Mouse (Mus musculus): ENCODE data around the gene Sfxn3.

The Sfxn3 gene

GRCm38 (mm10) chr19:45047417-45047934 is at the start of gene Sfxn3:
Gene Sfxn3 (plus strand): TSS chr19:45047503.
- DNase-seq, result peak; percentile 91

GRCm38 (mm10) chr19:44997786-44998185 is 49.5 kb upstream of the Sfxn3 start:
- no peak for DNase-seq

- DNase-seq, result no peak
These were observed 47.7 kb upstream of the Sfxn3 start for GRCm38 (mm10) chr19:44999647-45000046.

GRCm38 (mm10) chr19:45002301-45002700 is 45.0 kb upstream of the Sfxn3 start:
- DNase-seq, result no peak

GRCm38 (mm10) chr19:45003740-45004516 is 43.4 kb upstream of the Sfxn3 start:
- no peak for DNase-seq

GRCm38 (mm10) chr19:45005444-45005843 is 41.9 kb upstream of the Sfxn3 start, which contains the start of gene Twnk:
Gene Twnk (plus strand): TSS chr19:45005663.
- DNase-seq, result peak; percentile 80

GRCm38 (mm10) chr19:45005957-45006712 is 41.2 kb upstream of the Sfxn3 start, which contains the start of gene Mrpl43:
Gene Mrpl43 (minus strand): TSS chr19:45006442.
- DNase-seq, result peak; percentile 98

- DNase-seq, result no peak
These were observed 40.3 kb upstream of the Sfxn3 start for GRCm38 (mm10) chr19:45007021-45007420.

- peak; percentile 74 for DNase-seq
These were observed 39.7 kb upstream of the Sfxn3 start for GRCm38 (mm10) chr19:45007425-45008191.

- DNase-seq, result no peak
These were observed 36.7 kb upstream of the Sfxn3 start for GRCm38 (mm10) chr19:45010646-45011045.

GRCm38 (mm10) chr19:45012219-45012618 is 35.1 kb upstream of the Sfxn3 start:
- DNase-seq, result no peak

GRCm38 (mm10) chr19:45012636-45013035 is 34.7 kb upstream of the Sfxn3 start:
- DNase-seq, result peak; percentile 45

GRCm38 (mm10) chr19:45013581-45014225 is 33.6 kb upstream of the Sfxn3 start:
- no peak for DNase-seq

GRCm38 (mm10) chr19:45014335-45014971 is 32.9 kb upstream of the Sfxn3 start, which contains the start of gene Lzts2:
Gene Lzts2 (plus strand): TSS chr19:45014414.
- DNase-seq, result peak; percentile 59

GRCm38 (mm10) chr19:45014981-45015402 is 32.3 kb upstream of the Sfxn3 start:
- peak; percentile 90 for DNase-seq

GRCm38 (mm10) chr19:45015518-45016281 is 31.6 kb upstream of the Sfxn3 start:
- DNase-seq, result peak; percentile 76

- DNase-seq, result peak; percentile 90
These were observed 30.7 kb upstream of the Sfxn3 start for GRCm38 (mm10) chr19:45016341-45017215.

- DNase-seq, result peak; percentile 88
These were observed 30.0 kb upstream of the Sfxn3 start for GRCm38 (mm10) chr19:45017216-45017771.

GRCm38 (mm10) chr19:45017909-45018308 is 29.4 kb upstream of the Sfxn3 start:
- peak; percentile 89 for DNase-seq
